Mouse (Mus musculus): ENCODE results near the gene Gli2.

DNA sequence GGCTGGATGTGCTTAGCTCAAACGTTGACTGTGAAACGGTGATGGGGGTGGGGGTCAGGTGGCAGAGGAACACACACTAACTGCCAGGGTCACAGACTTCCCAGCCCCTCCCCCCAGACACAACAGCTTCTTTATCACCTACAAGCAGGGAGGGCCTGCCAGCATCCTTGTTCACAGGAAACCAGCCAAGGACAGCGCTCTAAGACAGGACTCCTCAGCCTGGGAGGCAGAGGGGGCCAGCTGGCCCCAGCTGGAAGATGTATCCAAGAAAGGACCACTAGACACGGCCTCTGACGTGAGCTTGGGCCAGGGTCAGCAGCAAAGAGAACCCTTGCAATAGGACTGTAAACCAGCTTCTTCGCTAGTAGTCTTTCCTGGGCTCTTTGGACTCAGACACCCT is 65.1 kb downstream of the Gli2 start:
- TF ChIP-seq CHD2 (IDR thresholded peaks at IDR 0.05; ENCODE audit: low read depth, low read length) = no peak
- no peak for TF ChIP-seq ZC3H11A (IDR thresholded peaks at IDR 0.05; ENCODE audit: borderline replicate concordance, low read depth, low read length)
- TF ChIP-seq MAFK (IDR thresholded peaks at IDR 0.05; ENCODE audit: insufficient read depth, low read depth, low read length) = no peak
- no peak for TF ChIP-seq HCFC1 (IDR thresholded peaks at IDR 0.05; ENCODE audit: borderline replicate concordance, insufficient read depth, low read length)
- TF ChIP-seq ZNF384 (IDR thresholded peaks at IDR 0.05; ENCODE audit: low read depth, low read length) = no peak

All from ES-E14 (cell line).